Mouse (Mus musculus) bone marrow, adult 2 months (tissue): ENCODE measurements around the gene Rnf41.

Experiments used
- CTCF ChIP-seq: fragments of 200-500 bp; IDR thresholded peaks from 2 replicates; pipeline ENCODE4 v1.5.1; 2011; ENCODE audit warnings: low read length, control low read depth; ENCODE audit not compliant: control insufficient read depth, insufficient read depth
- POLR2A ChIP-seq: fragments of 200-500 bp; IDR thresholded peaks from 2 replicates; pipeline ENCODE4 v1.6.1; 2011; ENCODE audit warnings: low read depth, mild to moderate bottlenecking, control low read depth, low read length, borderline replicate concordance; ENCODE audit not compliant: control insufficient read depth

DNA sequence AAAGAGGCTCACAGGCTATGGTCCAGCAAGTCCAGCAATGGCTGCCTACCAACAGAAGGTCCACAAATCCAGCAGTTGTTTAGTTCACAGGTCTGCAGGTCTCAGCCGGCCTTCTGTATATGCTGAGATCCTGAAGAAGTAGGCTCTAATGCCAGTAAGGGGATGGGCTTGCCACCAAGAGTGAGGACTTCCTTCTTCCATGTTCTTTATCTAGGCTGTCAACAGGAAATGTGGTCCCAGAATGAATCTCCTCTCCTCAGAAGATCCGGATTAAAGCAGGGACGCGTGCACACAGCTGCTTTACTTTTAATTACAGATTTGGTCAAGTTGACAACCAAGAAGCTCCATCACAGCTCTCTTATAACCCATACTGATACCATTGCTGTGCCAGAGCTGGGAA lies 34.0 kb downstream of the Rnf41 start:
- TF ChIP-seq POLR2A (no peak), CTCF (no peak)
